21 mouse cellular contexts compared by ENCODE assay signal in genomic region chr5:41685016-41685415, GRCm38 (mm10). TPM values are rescaled to one million over a fixed set of nuclear protein-coding genes. Genes with fewer than 3 reads are reported as not detected.
A peak's percentile ranks its signal among the peaks of the same experiment; 100 is the strongest.
DNase-seq lines count a peak whose midpoint lies in the region; ATAC-seq lines count a peak whose summit lies in the region.
"Had no signal": no experiment of that assay in that cellular context is flagged by ENCODE, and none has a peak within 500 bp of the region (broad histone marks: within the 10 kb centered on the region; RNA-seq: fewer than 3 reads in every experiment).

No protein-coding gene starts in this region.

- ATAC-seq in hindbrain, embryonic 13.5 days (ENCODE audit: low FRiP score), result no peak
- ATAC-seq: activated CD4-positive, CD25-positive, alpha-beta regulatory T cell, adult 4 months; CD4-positive, CD25-positive, alpha-beta regulatory T cell, adult 4 months; Patski had no signal

- no peak overlapping the region for H3K4me3 ChIP-seq in hindbrain, embryonic 13.5 days

- peaks cover 11% of the 10 kb centered on the region for H3K36me3 ChIP-seq in hindbrain, embryonic 13.5 days

- DNase-seq in retina, adult 2 months (ENCODE audit: low read depth, low spot score), result peak; percentile 67
- no peak for DNase-seq in retina, embryonic 14.5 days (ENCODE audit: low spot score)
- peak; percentile 61 for DNase-seq in retina, postnatal 1 day
- peak; percentile 35 for DNase-seq in retina, postnatal 7 days (ENCODE audit: low read depth, low spot score)
- DNase-seq in adrenal gland, adult 2 months, result no peak
- DNase-seq: adrenal gland, adult 8-10 months; adrenal gland, postnatal 10 days; adrenal gland, postnatal 14 days; adrenal gland, postnatal 25 days; adrenal gland, postnatal 36 days; B cell, adult 2 months; cerebellum, adult 11 months; cerebellum, adult 11-12 months; cerebellum, adult 18-20 months; cerebellum, adult 2 months had no signal

- no peaks in the 10 kb centered on the region for H3K9me3 ChIP-seq in hindbrain, embryonic 13.5 days
- H3K9me3 ChIP-seq: G1E had no signal

- H3K27ac ChIP-seq in hindbrain, embryonic 13.5 days, result no peak overlapping the region

- H3K27me3 ChIP-seq in hindbrain, embryonic 13.5 days, result no peaks in the 10 kb centered on the region
- H3K27me3 ChIP-seq: CH12.LX, Patski had no signal

- H3K4me1 ChIP-seq in hindbrain, embryonic 13.5 days (replicated peaks), result no peaks in the 10 kb centered on the region

- no peak overlapping the region for H3K4me2 ChIP-seq in hindbrain, embryonic 13.5 days

- no peak overlapping the region for H3K9ac ChIP-seq in hindbrain, embryonic 13.5 days

RNA-seq across cellular contexts. Expression of gene Rab28, which starts 22.9 kb away (rescaled TPM):
- 68.8 and 71.8 TPM in 2 replicates for polyA plus RNA-seq in hindbrain, embryonic 13.5 days (2015; fragmentation: Nextera tagmentation; extraction: Ambion mirVana)
- 10 to 100 TPM; 39.9 to 73.5 TPM for total RNA-seq in adrenal gland, adult 2 months (2021)
- polyA plus RNA-seq in adrenal gland, adult 2 months (2012; rRNA removed), result 78.7 and 102 TPM in 2 replicates

Comparison
In these comparisons a context has a peak if more than half of its experiments do, and no peak if none do; other contexts are left out.
1. DNase-seq: peak in retina, adult 2 months (single experiment), retina, postnatal 1 day (single experiment) and retina, postnatal 7 days (single experiment); none in retina, embryonic 14.5 days (single experiment) and adrenal gland, adult 2 months (single experiment).